Mouse (Mus musculus) lung, adult 2 months (tissue): ENCODE data around the gene Prelp. TPM values are rescaled to one million over a fixed set of nuclear protein-coding genes. Genes with fewer than 3 reads are reported as not detected.

ENCODE experiments used
- DNase-seq: peaks from one replicate; pipeline ENCODE4 v3.0.0; 2022
- H3K4me1 ChIP-seq: fragments of 200-500 bp; 2 replicates; pipeline ENCODE4 v1.6.1; 2011; ENCODE audit warnings: low read length; ENCODE audit not compliant: control insufficient read depth, insufficient read depth
- H3K4me3 ChIP-seq: fragments of 200-500 bp; replicated peaks from 2 replicates; pipeline ENCODE3; 2011; ENCODE audit warnings: low read depth, mild to moderate bottlenecking, control low read depth, low read length; ENCODE audit errors: extremely low read depth
- CTCF ChIP-seq: fragments of 200-500 bp; IDR thresholded peaks from 2 replicates; pipeline ENCODE4 v1.5.1; 2011; ENCODE audit warnings: mild to moderate bottlenecking, low read length, control low read depth; ENCODE audit not compliant: insufficient read depth
- POLR2A ChIP-seq: fragments of 200-500 bp; IDR thresholded peaks from 2 replicates; pipeline ENCODE4 v1.6.1; 2011; ENCODE audit warnings: low read depth, mild to moderate bottlenecking, control low read depth, low read length, borderline replicate concordance; ENCODE audit errors: extremely low read depth
- WGBS: fragments of 180-500 bp; shearing (Covaris S2); methylation state at CpG from one replicate; pipeline ENCODE4 v1.1.7; 2018; 5-methylcytosine and 5-hydroxymethylcytosine counted together
- polyA plus RNA-seq: library from polyadenylated mRNA; depleted of rRNA; stranded (reverse); fragments of >200 nt; gene quantifications from 2 replicates; pipeline ENCODE4 v1.2.3, GENCODE M21; 2012

The Prelp gene
- polyA plus RNA-seq, 1 experiment, result 202 TPM

DNA sequence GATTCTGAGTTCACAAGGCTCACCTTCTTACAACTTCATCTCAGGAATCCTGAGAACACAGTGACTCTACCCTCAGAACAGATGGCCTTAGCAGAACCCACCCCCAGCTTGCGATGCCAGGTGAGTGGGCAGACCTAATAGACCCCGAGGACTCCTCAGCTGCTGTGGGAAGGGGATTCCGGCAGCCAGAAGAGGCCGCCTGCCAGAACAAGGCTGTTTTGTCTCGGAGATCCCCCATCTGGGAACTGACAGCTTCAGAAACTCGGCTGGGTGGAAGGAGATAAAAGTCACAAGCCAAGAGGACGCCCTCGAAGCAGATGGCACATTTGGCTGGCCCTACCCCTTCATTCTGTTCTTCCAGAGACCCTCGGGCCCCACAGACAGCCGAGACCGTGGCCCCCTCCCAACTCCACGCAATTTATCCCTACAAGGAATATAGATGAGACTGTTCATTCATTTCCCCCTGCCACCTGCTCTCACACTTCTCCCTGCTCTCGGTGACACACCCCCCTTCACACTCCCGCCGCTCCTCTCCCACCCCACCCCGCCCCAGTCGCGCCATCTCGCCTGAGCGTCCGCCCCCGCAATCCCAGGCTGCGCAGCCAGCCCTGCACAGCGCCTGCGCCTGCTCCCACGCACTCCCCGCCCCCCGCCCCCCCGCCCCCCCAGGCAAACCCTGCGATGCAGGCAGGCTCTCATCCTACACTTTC is 13.1 kb downstream of the Prelp start, which contains the start of gene Optc:
Gene Optc (minus strand): TSS at position 51 of the 710 bp plus-strand sequence.
- peak within 1 kb of the TSS; percentile 5 for H3K4me3 ChIP-seq
- TF ChIP-seq CTCF (no peak), POLR2A (no peak)
- DNase-seq, result no peak
- WGBS, result 9% methylated on average over 30 of the region's 30 CpGs
- peaks cover 12% of the 10 kb centered on the region; the same call in 1 of the 2 replicates for H3K4me1 ChIP-seq

DNA sequence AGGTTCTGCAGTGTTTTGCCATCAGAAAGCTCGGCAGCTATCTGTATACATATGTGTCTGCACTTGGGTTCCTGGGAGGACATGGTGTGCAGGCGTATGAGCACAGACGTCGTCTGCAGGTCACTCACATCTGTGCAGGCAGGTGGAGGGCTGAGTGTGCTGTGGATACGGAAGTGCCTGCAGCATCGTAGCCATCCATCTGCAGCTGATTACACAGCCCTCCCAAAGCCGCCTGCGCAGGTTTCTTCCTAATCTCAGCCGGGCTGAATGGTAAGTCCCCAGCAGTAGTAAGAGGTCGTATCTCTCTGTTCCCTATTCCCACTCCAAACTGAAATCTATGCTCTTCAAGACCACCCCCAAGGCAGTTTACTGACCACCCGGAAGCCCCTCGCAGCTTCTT is 14.8 kb downstream of the Prelp start:
- Histone ChIP-seq H3K4me3 (no peak overlapping the region), H3K4me1 (peaks cover 8% of the 10 kb centered on the region; the same call in 1 of the 2 replicates)
- DNase-seq, result no peak
- 68% methylated on average over 12 of the region's 12 CpGs for WGBS
- TF ChIP-seq POLR2A (no peak), CTCF (no peak)

DNA sequence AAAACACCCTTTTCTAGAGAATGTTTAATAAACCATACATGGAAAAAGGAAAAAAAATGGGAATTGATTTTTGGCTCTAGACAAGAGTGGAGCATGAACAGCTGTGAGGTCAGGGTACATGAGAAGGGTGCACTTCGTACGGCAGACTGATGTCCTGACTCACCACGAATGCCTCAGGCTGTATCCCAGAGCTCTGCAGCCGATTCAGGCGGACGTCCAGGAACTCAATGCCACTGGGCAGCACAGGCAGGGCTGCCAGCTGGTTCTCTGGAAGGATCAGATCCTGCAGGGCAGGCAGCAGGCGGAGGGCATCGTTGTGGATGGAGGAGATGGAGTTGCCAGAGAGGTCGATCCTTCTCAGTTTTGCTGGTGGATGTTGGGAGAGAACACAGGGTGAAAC is 20.4 kb downstream of the Prelp start:
- TF ChIP-seq CTCF (no peak), POLR2A (no peak)
- WGBS, result 71% methylated on average over 9 of the region's 9 CpGs
- no peak overlapping the region for H3K4me3 ChIP-seq
- H3K4me1 ChIP-seq, result no peaks in the 10 kb centered on the region
- no peak for DNase-seq

DNA sequence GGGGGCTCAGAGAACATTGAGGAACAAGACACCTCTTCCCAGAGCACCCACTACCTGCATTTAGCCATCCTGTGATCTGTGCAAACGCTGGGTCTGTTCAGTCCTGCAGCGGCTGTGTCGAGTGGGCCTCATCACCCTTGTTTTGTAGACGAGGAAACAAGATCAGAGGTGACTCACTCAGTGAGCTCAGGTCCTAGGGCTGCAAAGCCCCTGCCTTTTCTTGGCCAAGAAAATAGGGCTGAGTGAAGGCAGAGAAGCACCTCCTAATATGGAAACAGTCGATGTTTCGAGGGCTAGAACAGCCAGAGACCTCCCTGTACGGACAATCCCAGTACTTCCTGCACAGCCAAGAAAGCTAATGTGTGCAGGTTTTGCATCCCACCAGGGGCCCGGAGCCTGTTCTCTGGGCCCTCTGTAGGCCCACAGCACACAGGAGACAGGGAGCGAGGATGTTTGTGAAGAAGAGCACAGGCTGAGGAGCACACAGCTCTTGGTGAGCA is 22.1 kb downstream of the Prelp start:
- DNase-seq, result no peak
- H3K4me3 ChIP-seq, result no peak overlapping the region
- 67% methylated on average over 9 of the region's 9 CpGs for WGBS
- no peak for TF ChIP-seq POLR2A
- no peak for TF ChIP-seq CTCF
- H3K4me1 ChIP-seq, result no peaks in the 10 kb centered on the region

DNA sequence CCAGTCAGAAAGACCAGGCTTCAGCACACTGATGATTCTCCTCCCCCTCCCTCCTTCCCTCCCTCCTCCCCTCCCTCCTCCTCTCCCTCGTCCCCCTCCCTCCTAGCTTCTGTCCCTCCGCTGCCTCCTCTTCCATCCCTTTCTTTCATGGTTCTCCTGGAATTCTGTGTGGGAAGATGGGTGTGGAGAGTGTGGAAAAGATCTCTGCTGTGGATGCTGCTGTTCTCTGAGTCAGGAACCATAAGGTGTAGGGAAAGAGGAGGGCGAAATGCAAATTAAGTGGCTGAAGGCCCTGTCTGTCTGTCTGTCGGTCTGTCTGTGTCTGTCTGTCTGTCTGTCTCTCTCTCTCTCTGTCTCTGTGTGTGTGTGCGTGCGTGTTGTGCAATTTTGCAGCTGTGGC is 23.9 kb downstream of the Prelp start:
- no peak for DNase-seq
- WGBS, result 74% methylated on average over 6 of the region's 6 CpGs

DNA sequence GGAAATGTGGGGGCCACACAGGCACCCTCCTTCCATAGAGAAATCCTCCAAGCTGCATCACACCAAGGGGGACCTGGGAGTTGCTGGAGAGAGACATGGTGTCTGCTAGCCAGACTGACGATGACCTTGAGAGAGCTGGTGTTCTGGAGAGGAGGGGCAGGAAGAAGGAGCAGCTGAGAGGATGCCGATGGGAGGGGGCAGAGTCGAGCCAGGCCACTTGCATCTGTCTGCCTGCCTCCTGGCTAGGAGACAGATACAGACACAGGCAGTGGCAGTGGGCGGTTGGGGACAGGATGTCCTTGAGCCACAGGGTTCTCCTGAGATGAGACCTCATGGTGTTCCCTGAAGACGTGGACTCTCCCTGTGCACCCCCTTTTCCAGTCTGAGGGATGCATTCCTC is 29.7 kb downstream of the Prelp start:
- H3K4me1 ChIP-seq, result peaks cover 8% of the 10 kb centered on the region
- TF ChIP-seq POLR2A, result no peak
- TF ChIP-seq CTCF, result no peak
- H3K4me3 ChIP-seq, result no peak overlapping the region
- 14% methylated on average over 5 of the region's 5 CpGs for WGBS
- DNase-seq, result no peak

More for the DNA sequence above, 23.9 kb downstream of the Prelp start:
- no peak overlapping the region for H3K4me3 ChIP-seq
- H3K4me1 ChIP-seq, result peaks cover 8% of the 10 kb centered on the region
- no peak for TF ChIP-seq CTCF
- TF ChIP-seq POLR2A, result no peak

DNA sequence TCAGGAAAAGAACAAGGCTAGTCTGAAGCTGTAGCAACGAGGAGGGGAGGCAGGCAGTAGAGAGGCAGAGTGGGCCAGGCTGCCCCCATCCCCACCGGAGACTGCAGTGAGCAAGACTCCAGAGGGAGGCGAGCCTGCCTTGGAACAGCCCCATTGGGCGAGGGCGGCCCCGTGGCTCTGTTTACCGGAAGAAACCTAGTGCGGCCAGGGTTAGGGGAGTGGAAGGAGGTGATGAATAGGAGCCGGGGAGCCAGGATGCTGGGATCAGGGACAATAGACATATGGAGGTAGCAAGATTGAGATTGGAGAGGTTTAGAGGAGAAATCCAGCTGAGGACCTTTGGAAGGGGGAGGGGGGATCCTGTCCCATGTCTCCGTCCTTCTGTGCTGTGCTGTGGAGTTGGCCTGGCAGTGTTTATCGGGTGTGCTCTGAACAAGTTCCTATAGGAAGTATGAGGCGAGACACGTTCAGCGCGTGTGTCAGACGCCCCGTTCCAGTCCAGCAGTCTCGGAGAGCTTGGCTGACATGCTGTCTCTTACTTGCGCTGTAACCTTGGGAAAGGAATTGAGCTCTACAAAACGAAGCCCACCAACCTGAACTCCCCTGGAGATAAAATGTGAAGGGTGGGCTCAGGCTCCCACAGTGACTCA is 31.1 kb downstream of the Prelp start:
- no peak for DNase-seq
- no peak overlapping the region for H3K4me3 ChIP-seq
- 14% methylated on average over 20 of the region's 20 CpGs for WGBS
- TF ChIP-seq POLR2A (no peak), CTCF (no peak)
- peaks cover 8% of the 10 kb centered on the region for H3K4me1 ChIP-seq

DNA sequence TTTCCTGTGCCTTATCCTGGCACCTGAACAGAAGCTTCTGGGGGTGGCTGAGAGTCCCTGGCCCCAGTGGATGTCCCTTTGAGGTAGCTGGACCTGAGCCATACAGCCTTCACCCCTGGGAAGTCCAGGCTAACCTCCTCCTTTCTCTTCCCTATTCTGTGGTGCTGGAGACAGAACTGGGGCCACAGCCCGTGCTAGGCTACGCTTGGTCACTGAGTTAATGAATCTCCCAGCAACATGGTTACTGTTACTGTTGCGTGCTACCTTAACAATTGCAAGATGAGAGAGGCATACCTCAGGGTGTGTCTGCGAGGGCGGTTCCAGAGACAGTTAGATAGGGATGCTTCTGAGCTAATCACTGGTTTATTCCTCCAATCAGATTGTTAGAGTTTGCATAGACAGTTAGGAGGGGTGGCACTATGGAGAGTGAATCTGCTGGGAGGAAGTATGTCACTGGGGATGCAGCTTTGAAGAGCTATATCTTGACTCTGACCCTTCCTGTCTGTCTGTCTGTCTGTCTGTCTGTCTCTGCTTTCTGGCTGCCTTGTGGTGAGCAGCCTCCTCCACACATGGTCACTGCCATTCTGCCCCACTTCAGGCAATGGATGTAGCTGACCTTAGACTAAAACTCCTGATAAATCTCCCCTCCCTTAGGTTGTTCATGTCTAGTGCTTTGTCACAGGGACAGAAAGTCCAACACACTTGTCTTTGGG is 33.5 kb downstream of the Prelp start:
- WGBS, result 86% methylated on average over 5 of the region's 5 CpGs
- TF ChIP-seq CTCF (no peak), POLR2A (no peak)
- Histone ChIP-seq H3K4me3 (no peak overlapping the region), H3K4me1 (peaks cover 4% of the 10 kb centered on the region)
- DNase-seq, result no peak

DNA sequence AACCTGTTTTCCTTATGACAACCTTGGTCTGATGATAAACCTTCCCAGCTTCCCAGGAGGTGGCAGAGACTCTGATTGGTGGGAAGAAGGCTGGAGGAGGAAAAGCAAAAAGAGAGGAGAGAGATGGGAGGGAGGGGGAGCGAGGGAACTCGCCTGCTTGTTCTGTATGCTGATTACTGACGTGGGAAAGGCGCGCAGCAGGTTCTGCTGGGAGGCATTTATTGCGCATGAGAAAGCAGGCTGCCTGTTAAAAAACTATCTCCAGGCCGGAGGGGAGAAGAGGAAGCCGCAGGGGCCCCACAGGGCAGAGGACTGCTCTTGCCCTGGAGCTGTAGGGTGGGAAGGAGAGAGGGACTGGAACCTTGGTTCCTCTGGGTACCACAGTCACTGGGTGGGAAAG is 34.2 kb downstream of the Prelp start:
- Histone ChIP-seq H3K4me1 (no peaks in the 10 kb centered on the region; the same call in 1 of the 2 replicates), H3K4me3 (no peak overlapping the region)
- WGBS, result 52% methylated on average over 8 of the region's 8 CpGs
- no peak for DNase-seq
- TF ChIP-seq POLR2A, result no peak
- TF ChIP-seq CTCF, result no peak

DNA sequence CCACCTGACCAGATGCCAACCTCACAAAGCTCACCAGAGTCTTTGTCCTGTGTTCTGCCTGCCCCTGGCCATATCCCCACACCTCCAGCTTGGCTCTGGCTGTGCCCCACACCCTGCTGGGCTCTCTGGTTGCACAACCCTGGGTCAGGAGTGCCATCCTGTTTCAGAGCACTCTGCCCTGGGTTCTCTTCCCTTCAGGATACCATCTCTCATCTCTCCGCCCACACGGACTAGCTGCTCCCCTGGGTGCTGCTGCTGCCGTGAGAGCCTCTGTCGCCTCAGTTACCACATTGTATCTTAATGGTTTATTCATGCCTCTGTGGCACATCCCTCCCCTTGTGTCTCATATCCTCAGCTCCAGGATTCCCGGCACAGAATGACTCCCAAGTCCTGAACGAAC is 34.8 kb downstream of the Prelp start:
- Histone ChIP-seq H3K4me3 (no peak overlapping the region), H3K4me1 (no peaks in the 10 kb centered on the region)
- 61% methylated on average over 6 of the region's 6 CpGs for WGBS
- no peak for DNase-seq
- no peak for TF ChIP-seq CTCF
- no peak for TF ChIP-seq POLR2A
